Mouse (Mus musculus) frontal cortex, adult (tissue): ENCODE data around the gene Adamts13.

Experiments used
- ATAC-seq: cut with Nextera tagmentation; 2 replicates; pipeline ENCODE4 v1.9.2; 2017; ENCODE audit warnings: mild to moderate bottlenecking, moderate library complexity, mixed read lengths; ENCODE audit not compliant: low TSS enrichment

The Adamts13 gene

DNA sequence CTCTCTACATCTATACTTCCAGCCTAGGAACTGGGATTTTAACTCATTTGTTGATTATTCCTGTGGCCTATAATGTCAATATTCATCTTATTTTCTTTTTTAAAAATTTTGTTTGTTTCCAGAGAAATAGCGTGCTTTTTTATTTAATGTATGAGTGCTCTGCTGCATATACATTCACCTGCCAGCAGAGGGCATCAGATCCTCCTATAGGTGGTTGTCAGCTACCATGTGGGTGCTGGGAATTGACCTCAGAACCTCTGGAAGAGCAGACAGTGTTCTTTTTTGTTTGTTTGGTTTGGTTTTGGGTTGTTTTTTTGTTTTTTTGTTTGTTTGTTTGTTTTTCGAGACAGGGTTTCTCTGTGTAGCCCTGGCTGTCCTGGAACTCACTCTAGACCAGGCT lies 6.0 kb upstream of the Adamts13 start:
- ATAC-seq, result no peak

DNA sequence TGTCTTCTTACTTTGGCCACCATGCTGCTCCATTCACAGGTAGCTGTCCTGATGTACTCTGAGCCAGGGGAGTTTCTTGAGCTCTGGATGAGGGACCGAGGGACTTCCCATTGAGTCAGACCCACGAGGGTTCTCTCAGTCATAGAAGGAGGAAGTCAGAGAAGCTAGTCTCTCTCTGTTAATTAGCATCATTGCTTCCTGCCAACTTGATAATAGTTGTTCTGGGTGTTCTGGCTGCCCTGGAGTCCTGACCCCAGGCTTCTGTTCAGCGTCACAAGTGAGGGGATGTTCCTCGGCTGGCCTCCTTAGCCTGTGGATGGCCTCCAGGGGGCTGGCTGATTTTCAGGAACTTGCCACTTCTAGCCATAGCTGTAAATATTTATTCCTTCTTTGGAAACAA lies 744 bp downstream of the Adamts13 start:
- no peak for ATAC-seq

- ATAC-seq, result no peak
Measured at GRCm38 (mm10) chr2:26980361-26980760, 7.1 kb downstream of the Adamts13 start.

DNA sequence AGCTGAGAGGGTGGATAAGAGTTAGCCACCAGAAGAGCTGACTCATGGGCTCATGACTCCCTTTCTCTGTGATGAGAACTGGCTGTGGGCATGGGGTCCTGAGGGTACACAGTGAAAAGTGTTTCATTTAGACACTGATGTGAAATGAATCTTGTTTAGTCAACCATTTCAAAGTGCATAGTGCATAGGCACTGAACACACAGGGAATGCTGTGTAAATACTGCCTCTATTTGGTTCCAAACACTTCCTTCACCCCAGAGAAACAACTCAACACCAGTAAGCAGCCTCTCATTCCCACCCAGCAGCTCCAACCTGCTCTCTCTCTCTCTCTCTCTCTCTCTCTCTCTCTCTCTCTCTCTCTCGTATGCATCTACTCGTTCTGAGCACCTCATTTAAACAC lies 11.0 kb downstream of the Adamts13 start:
- ATAC-seq, result no peak

- ATAC-seq, result no peak
Measured at GRCm38 (mm10) chr2:26984640-26985039, 11.4 kb downstream of the Adamts13 start.

GRCm38 (mm10) chr2:26993936-26994335 lies 20.7 kb downstream of the Adamts13 start:
- ATAC-seq, result no peak

- no peak for ATAC-seq
Measured at GRCm38 (mm10) chr2:26997498-26997897, 24.3 kb downstream of the Adamts13 start.

- no peak for ATAC-seq
Measured at GRCm38 (mm10) chr2:26997993-26998392, 24.8 kb downstream of the Adamts13 start.

DNA sequence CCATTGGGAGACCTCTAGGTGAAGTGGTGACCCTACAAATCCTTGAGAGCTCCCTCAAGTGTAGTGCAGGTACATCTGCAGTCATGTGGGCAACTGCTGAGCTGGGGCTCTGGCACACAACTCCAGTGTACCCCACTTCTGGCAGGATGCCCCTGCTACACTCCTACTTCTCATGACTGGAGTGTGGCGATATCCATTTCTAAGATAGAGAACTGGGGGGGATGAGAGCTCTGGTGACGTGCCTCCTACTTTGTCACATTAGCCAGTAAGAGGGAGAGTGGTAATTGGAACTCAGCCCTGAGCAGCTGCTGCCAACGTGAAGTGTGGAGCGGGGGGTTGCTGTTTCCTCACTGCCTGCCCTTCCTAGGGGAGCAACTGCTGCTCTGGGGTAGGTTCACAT lies 33.0 kb downstream of the Adamts13 start:
- peak; percentile 60 for ATAC-seq

- no peak for ATAC-seq
Measured at GRCm38 (mm10) chr2:27007701-27008100, 34.5 kb downstream of the Adamts13 start.

DNA sequence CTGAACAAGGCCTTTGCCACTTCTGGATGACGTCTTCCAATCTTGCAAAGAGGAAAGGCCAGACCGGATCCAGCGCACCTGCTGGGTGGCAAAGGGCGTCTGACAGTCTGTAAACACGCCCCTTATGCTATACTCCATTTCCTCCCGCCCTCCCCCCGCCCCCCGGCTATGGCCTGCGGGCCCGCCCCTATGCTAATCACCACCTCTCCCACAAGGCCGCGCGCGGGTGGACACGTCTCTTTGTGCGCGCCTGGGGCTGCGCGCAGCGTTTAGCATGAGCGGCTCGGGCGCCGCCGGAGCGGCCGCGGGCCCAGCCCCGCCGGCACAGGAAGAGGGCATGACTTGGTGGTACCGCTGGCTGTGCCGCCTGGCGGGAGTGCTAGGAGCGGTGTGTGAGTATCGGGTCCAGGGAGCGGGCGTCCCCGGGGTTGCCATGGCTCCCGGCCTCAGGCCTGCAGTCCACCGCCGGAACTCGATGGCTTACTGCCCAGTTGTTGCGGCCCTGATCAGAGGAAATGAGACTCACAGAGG lies 36.6 kb downstream of the Adamts13 start, which contains the start of gene Cacfd1:
Gene Cacfd1, plus strand, starts transcription at position 213 of the 531 bp plus-strand sequence.
- ATAC-seq, result peak; percentile 77

DNA sequence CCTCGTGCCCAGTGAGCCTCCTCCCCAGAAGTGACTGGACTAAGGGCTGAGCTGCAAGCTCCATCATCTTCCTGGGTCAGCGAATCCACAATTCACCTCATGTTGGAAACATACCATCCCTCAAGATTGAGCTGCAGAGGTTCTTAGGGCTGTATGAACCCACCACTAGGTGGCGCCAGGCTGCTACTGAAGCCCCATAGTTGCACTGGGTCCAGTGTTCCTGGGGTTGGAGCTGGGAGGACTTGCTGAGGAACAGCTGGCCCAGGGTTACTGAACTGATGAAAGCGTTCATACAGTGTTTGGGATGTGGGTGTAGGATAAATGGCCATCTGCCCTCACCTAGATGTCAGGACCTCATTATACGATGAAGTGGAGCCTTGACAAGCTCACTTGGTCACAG lies 44.6 kb downstream of the Adamts13 start:
- ATAC-seq, result peak; percentile 56

DNA sequence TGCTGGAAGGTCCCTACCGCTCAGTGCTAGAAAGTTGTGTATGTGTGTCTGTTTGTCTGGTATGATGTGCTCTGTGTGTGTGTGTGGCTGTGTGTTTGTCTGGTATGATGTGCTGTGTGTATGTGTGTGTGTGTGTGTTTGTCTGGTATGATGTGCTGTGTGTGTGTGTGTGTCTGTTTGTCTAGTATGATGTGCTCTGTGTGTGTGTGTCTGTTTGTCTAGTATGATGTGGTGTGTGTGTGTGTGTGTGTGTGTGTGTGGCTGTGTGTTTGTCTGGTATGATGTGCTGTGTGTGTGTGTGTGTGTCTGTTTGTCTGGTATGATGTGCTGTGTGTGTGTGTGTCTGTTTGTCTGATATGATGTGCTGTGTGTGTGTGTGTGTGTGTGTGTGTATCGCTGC lies 46.3 kb downstream of the Adamts13 start:
- no peak for ATAC-seq

DNA sequence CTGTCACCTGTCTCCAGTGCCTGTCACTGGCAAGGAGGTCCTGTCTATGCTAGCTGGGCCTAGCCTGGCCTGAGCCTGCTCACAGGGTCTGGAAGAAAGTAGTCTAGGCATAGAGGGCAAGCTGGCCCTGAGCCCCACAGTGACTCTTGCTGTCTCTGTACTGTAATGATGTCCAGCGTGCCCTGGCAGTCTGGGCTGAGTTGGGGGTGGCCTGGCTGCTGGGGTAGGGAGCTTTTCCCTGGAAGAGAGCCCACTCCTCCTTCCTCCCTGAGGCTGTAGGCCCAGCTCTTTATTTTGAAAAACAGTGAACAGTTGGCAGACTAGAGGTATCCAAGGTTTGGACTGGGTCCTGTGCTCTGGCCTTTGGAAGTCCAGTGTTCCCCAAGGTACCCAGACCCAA lies 47.9 kb downstream of the Adamts13 start:
- ATAC-seq, result no peak

DNA sequence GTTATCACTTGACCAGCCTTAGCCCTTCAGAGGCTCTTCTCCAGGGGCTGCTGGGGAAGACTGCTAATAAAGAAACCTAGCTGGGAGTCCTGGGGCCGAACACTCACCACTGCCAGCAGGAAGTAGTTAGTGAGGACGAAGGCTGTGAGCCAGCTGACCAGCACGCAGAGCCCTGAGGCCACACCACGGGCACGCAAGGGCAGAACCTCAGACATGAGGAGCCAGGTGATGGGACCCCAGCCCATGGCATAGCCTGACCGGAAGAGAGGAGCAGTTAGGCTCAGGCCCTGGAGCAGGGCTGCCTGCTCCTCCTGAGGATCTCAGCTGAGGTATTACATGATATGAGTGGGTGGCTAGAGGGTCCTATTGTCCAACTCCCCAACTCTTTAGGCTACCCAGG lies 49.4 kb downstream of the Adamts13 start:
- no peak for ATAC-seq

DNA sequence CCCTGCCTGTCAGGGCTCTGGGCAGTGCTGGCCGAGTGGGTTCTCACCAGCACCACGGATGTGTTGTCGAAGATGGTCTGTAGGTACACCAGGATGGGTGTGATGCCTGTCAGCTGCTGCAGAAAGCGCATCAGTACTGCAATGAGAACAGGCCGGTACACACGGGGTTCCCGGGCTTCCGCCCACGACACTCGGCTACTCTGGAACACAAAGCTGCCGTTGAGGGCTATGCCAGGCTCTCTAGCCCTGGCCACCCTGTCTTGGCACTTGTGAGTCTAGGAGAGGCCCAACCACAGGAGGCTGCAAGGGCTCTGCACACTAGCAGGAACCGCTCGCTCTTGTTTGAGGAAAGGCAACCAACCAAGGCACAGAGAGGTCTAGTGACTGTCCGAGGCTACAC lies 50.9 kb downstream of the Adamts13 start:
- ATAC-seq, result no peak

DNA sequence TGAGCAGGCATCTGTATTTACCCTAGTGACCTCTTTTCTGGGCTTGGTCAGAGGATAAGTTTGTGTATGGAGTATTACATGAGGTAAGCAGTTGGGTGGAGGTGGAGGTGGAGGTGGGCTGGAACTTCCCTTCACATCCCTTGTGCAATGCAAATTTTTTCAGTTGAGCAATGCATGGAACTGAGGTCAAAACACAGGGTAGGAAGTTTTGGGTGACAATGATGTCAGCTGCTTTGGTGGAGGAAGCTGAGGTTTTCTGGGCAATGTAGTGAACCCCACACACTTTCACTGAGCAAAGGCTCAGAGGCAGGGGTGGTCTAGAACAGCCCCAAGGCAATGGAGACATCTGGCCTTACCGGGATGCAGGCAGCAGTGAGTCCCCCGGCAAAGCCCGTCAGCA lies 52.3 kb downstream of the Adamts13 start:
- no peak for ATAC-seq

- ATAC-seq, result no peak
Measured at GRCm38 (mm10) chr2:27026332-27026731, 53.1 kb downstream of the Adamts13 start.

- ATAC-seq, result no peak
Measured at GRCm38 (mm10) chr2:27026857-27027617, 53.8 kb downstream of the Adamts13 start.

DNA sequence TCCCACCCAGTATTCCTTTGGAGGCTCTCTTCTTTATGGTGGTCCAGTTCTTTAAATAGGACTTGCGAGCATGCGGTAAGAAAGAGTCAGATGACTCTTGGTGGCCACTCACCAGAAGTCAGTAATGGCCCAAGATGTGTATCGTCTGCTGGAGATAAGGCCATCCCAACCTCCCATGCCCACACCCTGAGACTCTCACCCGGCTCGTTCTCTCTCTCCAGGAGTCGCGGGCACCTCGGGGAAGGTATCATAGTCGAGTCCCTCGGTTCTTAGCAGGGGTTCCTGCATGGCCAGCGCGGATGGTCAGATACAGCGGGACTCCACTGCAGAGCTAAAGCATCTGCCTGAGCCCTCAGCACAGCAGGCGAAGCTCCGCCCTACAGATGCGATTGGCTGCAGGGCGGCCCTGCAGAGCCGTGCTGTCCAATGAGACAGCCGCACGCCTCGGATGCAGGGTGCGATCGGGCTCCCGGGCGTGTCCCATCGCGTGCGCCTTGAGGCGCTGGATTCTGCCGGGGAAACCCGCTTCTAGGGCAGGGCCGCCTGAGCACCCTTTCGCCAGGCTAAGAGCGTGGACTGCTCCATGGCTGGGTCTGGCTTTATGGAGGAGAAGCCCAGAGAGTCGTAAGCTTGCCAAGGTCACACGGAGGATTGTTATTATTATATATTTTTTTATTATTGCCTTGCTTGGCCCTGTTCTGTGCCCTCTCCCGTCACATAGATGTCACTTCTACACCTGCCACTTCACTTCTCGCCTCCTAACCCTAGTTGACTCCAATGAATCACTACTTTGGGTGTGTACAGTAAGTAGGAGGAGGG lies 54.6 kb downstream of the Adamts13 start, which contains the start of gene Slc2a6:
Gene Slc2a6, minus strand, starts transcription at position 381 of the 819 bp plus-strand sequence.
- ATAC-seq, result peak; percentile 96

- ATAC-seq, result no peak
Measured at GRCm38 (mm10) chr2:27028437-27029015, 55.3 kb downstream of the Adamts13 start.

GRCm38 (mm10) chr2:27032361-27032760 lies 59.1 kb downstream of the Adamts13 start:
- ATAC-seq, result no peak
